Comparison of ENCODE assay signal across 9 mouse cellular contexts in the genomic region with DNA sequence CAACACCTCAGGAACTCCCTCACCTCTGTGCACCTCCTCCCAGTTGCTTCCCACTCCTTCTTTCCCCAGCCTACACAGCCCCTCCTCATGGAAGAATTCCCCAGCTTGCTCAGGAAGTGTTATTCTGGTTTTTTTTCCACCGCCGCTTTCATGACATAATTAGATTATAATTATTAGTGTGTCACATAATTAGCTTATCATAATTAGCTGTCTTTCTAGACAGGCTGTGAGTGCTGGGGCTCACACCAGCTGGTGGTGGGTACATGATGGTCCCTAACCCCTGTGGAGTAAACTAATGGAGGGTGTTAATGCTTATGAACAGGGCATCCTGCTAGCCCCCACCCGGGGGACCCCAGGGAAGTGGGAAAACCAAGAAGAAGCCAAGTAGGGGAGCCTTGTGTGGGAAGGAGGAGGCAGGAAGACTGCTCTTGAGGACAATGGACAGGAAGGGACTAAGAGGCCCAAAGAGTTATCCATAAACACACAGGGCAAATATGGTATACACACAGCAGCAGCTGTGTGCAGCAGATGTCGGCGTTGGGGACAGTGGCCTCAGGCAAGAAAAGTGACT. TPM values are rescaled to one million over a fixed set of nuclear protein-coding genes. Genes with fewer than 3 reads are reported as not detected.
DNase-seq lines count a peak whose midpoint lies in the region; ATAC-seq lines count a peak whose summit lies in the region.
"Had no signal": no experiment of that assay in that cellular context is flagged by ENCODE, and none has a peak within 500 bp of the region (broad histone marks: within the 10 kb centered on the region; RNA-seq: fewer than 3 reads in every experiment).

No protein-coding gene starts in this region.

- no peak overlapping the region for H3K4me2 ChIP-seq in liver, embryonic 12.5 days

- no peak overlapping the region for H3K27ac ChIP-seq in liver, embryonic 12.5 days

- no peak overlapping the region for H3K4me3 ChIP-seq in liver, embryonic 12.5 days

- no peaks in the 10 kb centered on the region for H3K36me3 ChIP-seq in liver, embryonic 12.5 days

- H3K27me3 ChIP-seq in liver, embryonic 12.5 days (replicated peaks), result peaks cover 7% of the 10 kb centered on the region; the same call in 1 of the 2 replicates
- H3K27me3 ChIP-seq: megakaryocyte, embryonic 14.5 days had no signal

- WGBS in liver, embryonic 12.5 days (ENCODE audit: insufficient replicate concordance), result 47% methylated on average over 5 of the region's 5 CpGs

- DNase-seq in embryo, embryonic 10.5 days (ENCODE audit: low spot score), result peak; percentile 13
- no peak for DNase-seq in embryo, embryonic 11 days
- DNase-seq in liver (no peak), MN1 (ENCODE audit: low spot score) (no peak)
- peak; percentile 69 to 84 for DNase-seq in lung, postnatal 4 days
- no peak for DNase-seq in left cerebral cortex, adult 9 months (ENCODE audit: low spot score in 2 of 2)
- DNase-seq in urinary bladder, adult 18-20 months (ENCODE audit: low spot score in 2 of 2), result no peak

- no peak overlapping the region for H3K9ac ChIP-seq in liver, embryonic 12.5 days

- no peaks in the 10 kb centered on the region for H3K9me3 ChIP-seq in liver, embryonic 12.5 days (replicated peaks)
- H3K9me3 ChIP-seq: megakaryocyte, embryonic 14.5 days had no signal

- 0 out of 2 replicates have a peak, but pooled peaks have one; percentile 37 for ATAC-seq in liver, embryonic 12.5 days

- H3K4me1 ChIP-seq in liver, embryonic 12.5 days, result no peaks in the 10 kb centered on the region

RNA-seq across cellular contexts. Expression of a gene that starts 38.2 kb away (rescaled TPM):
- 0.14 TPM in 1 of 2 replicates, not detected in the other for polyA plus RNA-seq in liver, embryonic 12.5 days (2016; fragmentation: Nextera tagmentation; extraction: Ambion mirVana)

Comparison
In these comparisons a context has a peak if more than half of its experiments do, and no peak if none do; other contexts are left out.
1. DNase-seq: peak in embryo, embryonic 10.5 days (single experiment) and lung, postnatal 4 days (2 of 2); none in embryo, embryonic 11 days (single experiment), liver (single experiment), MN1 (single experiment), left cerebral cortex, adult 9 months (0 of 2) and urinary bladder, adult 18-20 months (0 of 2).